Comparison of ENCODE assay signal across 8 mouse cellular contexts in genomic region chr1:73955259-73955842, GRCm38 (mm10).
A peak's percentile ranks its signal among the peaks of the same experiment; 100 is the strongest.
DNase-seq lines count a peak whose midpoint lies in the region; TF ChIP-seq lines count a peak whose summit lies in the region.

No protein-coding gene starts in this region.

- H3K4me1 ChIP-seq in thymus, adult 2 months (replicated peaks; ENCODE audit: control insufficient read depth, insufficient read depth, low read length), result no peaks in the 10 kb centered on the region

- WGBS in thymus, adult 2 months, result 76% methylated on average over 4 of the region's 4 CpGs

- no peak overlapping the region for H3K27ac ChIP-seq in thymus, adult 2 months (ENCODE audit: control insufficient read depth, insufficient read depth, low read length)

- no peak overlapping the region for H3K4me3 ChIP-seq in thymus, adult 2 months (ENCODE audit: control insufficient read depth, insufficient read depth, low read length)

- DNase-seq in kidney, adult 18-20 months, result peak; percentile 69
- no peak for DNase-seq in kidney, adult 11 months
- peak; percentile 62 for DNase-seq in gastrocnemius, postnatal 10 days
- DNase-seq in kidney, adult 8-10 months, result peak; percentile 52 to 69
- peak; percentile 83 for DNase-seq in lung, postnatal 36 days
- DNase-seq in thymus, adult 2 months, result no peak
- no peak for DNase-seq in thymus, postnatal 10 days (ENCODE audit: low spot score in 2 of 2)
- no peak for DNase-seq in cerebellum, postnatal 36 days

- no peak for TF ChIP-seq CTCF in thymus, adult 2 months (IDR thresholded peaks at IDR 0.05; ENCODE audit: borderline replicate concordance, control insufficient read depth, extremely low read depth, insufficient read depth, low read length, poor library complexity)

- TF ChIP-seq POLR2A in thymus, adult 2 months (IDR thresholded peaks at IDR 0.05; ENCODE audit: control insufficient read depth, extremely low read depth, insufficient read depth, low read length, poor library complexity), result no peak

- no peaks in the 10 kb centered on the region for H3K36me3 ChIP-seq in thymus, adult 2 months (ENCODE audit: control insufficient read depth, insufficient read depth, low read length)

- no peaks in the 10 kb centered on the region for H3K27me3 ChIP-seq in thymus, adult 2 months (ENCODE audit: control insufficient read depth, insufficient read depth, low read length)

Comparison
In these comparisons a context has a peak if more than half of its experiments do, and no peak if none do; other contexts are left out.
1. DNase-seq: peak in kidney, adult 18-20 months (single experiment), gastrocnemius, postnatal 10 days (single experiment), kidney, adult 8-10 months (2 of 2) and lung, postnatal 36 days (single experiment); none in kidney, adult 11 months (single experiment), thymus, adult 2 months (single experiment), thymus, postnatal 10 days (0 of 2) and cerebellum, postnatal 36 days (0 of 2).